Mouse (Mus musculus) thymus, postnatal 0 days (tissue): ENCODE results near the gene Nln. TPM values are rescaled to one million over a fixed set of nuclear protein-coding genes. Genes with fewer than 3 reads are reported as not detected.

Experiments used
- DNase-seq: peaks from one replicate; pipeline ENCODE4 v3.0.0-alpha.2; 2015; ENCODE audit warnings: low spot score
- polyA plus RNA-seq: library from polyadenylated mRNA; unstranded; fragments of >200 nt; fragmentation: Nextera tagmentation; extraction: Ambion mirVana; gene quantifications from 2 replicates; pipeline ENCODE4 v1.2.1, GENCODE M21; 2015

The Nln gene
- polyA plus RNA-seq, 1 experiment from 2014 or later: 7.9 TPM

- no peak for DNase-seq
Observed at GRCm38 (mm10) chr13:104018466-104019076, 90.8 kb downstream of the Nln start.

DNA sequence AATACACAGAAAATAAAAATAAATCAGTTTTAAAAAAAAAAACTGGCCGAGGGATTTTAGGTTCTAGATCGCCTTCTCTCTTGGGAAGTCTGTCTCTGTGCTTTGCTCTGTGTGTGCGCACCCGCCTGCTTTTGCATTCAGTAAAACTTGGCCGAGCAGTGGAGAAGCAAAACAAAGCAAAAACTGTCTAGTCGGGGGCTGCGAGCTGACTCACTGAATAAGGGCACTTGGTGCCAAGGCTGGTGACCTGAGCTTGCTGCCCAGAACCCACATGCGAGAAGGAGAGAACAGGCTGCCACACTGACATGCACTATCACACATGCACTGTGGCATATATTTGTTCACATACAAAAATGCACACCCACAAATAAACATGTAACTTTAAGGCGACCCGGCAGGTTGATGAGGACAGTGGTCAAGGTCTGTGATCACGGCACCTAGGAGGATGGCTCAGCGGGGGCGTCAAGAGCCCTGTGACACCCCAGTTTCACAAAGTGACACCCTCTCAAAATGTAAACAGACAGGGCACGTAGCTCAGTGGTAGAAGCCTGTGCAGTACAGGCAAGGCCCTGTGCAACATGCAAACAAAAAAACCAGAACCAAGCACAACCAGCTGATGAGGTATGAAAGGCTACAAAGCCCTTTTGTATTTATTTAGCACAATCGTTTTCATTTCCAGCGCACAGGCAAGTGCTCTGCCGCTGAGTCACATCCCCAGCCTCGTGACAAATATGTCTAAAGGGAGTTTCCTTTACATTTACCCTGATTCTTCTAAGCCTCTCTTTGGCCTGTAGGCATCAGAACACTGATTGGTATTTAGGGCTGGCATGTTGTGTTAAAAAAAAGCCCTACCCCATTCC, 93.9 kb downstream of the Nln start:
- no peak for DNase-seq

- DNase-seq: no peak
Observed at GRCm38 (mm10) chr13:104014038-104014437, 95.4 kb downstream of the Nln start.

DNA sequence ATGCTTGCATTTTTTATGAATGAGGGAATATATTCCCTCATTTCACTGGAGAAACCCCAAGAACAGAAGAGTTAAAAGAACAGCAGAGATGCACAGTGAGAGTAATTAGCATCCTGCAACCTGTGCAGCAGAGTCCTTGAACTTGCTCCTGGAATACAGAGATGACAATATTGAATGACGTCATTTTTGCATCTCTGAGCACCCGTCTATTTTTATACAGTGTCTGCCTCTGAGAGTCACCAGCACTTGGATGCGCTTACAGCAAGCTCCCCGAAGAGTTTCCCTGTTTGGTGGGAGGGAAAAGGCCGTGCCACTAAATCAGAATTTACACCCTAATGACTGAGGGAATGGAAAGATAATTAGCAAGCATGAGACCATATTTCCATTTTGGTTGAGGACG, 96.0 kb downstream of the Nln start:
- no peak for DNase-seq

DNA sequence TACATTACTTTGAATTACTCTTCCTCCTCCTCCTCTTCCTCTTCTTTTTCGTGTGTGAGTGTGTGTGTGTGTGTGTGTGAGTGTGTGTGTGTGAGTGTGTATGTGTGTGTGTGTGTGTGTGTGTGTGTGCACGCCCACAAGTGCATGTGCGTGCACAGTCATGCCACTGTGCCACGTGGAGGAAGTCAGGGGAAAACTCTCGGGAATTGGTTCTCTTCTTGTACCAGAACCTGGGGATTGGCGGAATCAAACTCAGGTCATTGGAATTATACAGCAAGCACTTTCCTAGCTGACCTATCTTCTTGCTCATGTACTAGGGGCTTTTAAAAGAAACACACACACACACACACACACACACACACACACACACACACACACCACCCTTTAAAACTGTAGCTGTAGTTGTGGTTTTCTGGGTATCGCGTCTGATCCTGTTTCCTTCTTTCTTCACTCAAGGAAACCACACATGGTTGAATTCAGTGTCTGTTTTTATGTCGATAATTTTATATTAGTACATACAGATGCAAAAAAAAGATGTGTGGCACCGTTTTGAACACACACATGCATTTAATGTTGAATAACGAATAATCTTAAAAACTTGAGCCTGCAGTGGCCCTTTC, 97.1 kb downstream of the Nln start:
- DNase-seq: no peak

- no peak for DNase-seq
Observed at GRCm38 (mm10) chr13:104011289-104011688, 98.1 kb downstream of the Nln start.

GRCm38 (mm10) chr13:104005231-104005845, 104.1 kb downstream of the Nln start:
- DNase-seq: no peak

GRCm38 (mm10) chr13:103994085-103994455, 115.3 kb downstream of the Nln start:
- no peak for DNase-seq

DNA sequence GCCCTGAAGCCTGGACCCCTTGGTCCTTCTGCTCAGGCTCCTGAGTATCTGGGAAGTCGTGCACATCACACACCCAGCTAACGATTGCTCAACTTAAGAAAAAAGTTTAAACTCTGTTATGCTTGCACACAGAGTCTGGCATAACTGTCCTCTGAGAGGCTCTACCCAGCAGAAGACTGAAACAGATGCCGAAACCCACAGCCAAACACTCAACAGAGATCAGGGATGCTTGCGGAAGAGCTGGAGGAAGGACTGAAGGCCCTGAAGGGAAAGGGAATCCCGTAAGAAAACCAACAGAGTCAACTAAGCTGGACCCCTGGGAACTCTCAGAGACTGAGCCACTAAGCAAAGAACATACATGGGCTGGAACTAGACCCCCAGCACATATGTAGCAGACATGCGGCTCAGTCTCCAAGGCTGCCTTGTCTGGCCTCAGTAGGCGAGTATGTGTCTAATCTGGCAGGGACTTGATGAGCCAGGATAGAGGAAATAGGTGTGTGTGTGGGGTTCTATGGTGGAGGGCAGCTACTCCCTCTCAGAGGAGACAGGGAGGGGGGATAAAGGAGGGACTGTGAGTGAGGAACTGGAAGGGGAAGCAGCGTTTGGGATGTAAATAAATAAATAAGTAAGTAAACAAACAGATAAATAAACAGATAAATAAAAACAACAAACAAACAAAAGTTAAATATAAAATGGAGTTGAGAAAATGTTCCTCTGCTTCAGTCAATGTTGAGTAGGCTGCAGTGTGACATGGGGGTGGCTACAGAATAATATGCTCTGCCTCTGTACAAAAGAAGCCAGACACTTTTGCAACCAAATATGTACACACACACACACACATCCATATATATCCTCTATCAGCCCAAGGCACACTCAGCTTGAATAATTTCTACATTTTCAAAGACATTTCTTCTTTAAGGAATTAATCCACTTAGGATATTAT, 116.0 kb downstream of the Nln start:
- no peak for DNase-seq

DNA sequence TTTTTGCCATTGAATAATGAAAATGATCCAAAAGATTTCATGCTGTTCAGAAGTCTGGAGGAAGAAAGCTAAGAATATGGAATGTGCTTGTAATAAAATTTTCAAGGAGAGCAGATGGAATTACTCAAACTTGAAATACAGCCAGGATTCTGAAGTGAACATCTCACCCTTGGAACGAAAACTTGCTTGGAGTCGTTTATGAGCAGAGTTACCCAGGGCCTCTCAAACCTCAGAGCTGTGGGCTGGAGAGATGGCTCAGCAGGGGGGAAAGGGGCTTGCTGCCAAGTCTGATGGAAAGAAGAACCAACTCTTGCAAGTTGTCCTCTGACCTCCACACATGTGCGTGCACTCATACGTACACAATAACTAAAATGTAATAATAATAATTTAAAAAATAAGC, 122.8 kb downstream of the Nln start:
- DNase-seq: no peak

- no peak for DNase-seq
Observed at GRCm38 (mm10) chr13:103985510-103986278, 123.7 kb downstream of the Nln start.

DNA sequence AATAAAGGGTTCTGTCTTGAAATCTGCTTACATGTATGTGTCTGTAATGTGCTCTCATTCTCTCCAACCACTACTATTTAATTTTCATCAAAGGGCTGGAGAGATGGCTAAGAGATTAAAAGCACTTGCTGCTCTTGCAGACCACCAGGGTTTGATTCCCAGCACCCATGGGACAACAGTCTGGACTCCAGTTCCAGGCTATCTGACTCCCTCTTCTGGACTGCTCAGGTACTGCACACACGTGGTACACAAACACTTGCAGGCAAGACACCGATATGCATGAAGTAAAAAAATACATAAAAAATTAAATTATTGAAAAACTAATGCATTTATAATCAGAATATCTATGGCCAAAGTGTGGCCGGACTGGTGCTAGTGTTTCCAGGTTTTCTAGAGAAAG, 127.0 kb downstream of the Nln start:
- no peak for DNase-seq

DNA sequence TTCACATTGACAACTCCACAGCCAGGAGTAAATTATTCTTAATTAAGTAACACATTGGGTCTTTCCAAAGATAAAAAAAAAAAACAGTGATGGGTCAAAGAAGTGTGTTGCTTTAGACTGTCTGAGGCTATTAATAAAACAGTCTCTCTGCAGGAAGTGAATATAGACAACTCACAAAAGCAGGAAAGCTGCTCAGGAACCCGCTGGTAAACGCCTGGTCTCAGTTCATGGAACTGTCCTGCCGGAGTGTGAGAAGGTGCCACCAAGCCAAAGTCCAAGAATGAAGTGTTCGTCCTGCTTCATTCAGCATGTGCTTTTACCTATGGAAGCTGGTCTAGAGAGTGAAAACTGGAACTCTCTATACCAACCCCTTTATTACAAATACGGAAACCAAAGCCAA, 129.0 kb downstream of the Nln start:
- DNase-seq: no peak

DNA sequence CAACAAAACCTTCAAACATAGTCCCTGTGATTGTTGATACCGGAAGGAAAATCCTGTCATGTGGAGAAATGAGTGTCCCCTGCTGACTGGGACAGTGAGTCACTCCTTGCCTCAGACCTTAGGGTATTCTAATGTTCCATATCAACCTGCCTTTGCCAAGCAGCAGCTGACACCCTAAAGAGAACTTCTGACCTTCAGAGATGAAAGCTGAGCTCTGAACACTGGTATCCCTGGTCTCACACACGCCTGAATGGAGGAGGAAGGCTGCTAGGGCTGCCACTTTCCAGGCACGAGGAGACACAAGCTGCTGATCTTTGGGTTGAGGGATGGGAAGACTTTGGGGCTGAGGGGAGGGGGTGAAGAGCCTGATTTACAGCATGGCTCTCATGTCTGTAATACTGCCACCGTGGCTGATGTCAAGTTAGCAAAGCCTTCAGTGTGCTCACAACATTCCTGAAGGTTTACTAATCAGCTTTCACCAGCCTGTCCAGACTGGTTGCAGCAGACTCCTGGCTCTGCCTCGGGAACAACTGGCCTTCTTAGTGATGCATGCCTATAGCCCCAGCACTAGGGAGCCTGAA, 131.0 kb downstream of the Nln start:
- no peak for DNase-seq

DNA sequence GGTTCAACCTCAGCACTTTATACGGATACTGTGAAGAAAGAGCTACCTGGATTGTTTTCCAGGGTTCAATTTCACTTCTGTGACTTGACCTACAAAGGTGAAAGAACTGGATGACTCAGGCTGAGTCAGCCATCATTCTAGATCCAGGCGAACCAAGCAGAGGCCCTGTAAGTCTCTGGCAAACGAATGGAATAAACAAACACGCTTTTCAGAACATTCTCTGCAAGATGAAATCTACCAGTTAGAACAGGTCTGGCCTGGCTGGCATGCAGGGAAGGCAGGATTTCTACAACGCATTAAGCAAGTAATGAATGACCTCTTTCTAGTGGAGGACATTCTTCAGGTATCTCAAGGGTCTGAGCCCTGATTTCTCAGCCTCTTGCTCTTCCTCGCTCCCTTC, 131.6 kb downstream of the Nln start:
- no peak for DNase-seq

GRCm38 (mm10) chr13:103976181-103976724, 133.2 kb downstream of the Nln start:
- no peak for DNase-seq

DNA sequence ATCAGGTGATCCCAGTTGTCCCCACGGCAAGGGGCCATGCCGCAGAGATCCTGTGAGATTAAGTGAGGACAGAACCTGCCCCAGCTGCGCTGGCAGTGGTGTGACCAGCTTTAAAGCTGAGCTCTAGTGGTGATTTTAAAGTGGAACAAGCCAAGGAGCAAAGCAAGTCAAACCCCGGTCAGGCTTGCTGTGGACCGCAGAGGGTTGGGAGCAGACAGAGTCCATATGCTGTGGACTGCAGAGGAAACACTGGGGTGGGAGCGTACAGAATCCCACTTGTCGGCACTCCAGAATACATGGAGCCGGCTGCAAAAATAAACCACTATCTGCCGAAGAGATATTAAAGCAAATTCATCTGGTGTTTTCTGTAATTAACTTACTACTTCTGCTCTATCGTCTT, 134.3 kb downstream of the Nln start:
- no peak for DNase-seq

- DNase-seq: no peak
Observed at GRCm38 (mm10) chr13:103973977-103974376, 135.4 kb downstream of the Nln start.
